Mouse (Mus musculus) layer of hippocampus, adult 2 months (tissue): ENCODE data around the gene Gm13088. TPM values are rescaled to one million over a fixed set of nuclear protein-coding genes. Genes with fewer than 3 reads are reported as not detected.
"Not testable (repeated sequence)": the region's sequence is repeated elsewhere in the genome, so short reads cannot be mapped to it uniquely, and the experiment has no call there.

Experiments
- DNase-seq, 2 experiments: peaks; one replicate each; pipeline ENCODE4 v3.0.0; 2022; ENCODE audit warnings: low spot score in 2 of 2
- H3K27ac ChIP-seq: fragments of 200-600 bp; 2 replicates; pipeline ENCODE4 v1.8.1; 2022
- H3K4me3 ChIP-seq: fragments of 200-600 bp; 2 replicates; pipeline ENCODE4 v1.8.1; 2022; ENCODE audit warnings: mild to moderate bottlenecking
- CTCF ChIP-seq: fragments of 200-600 bp; conservative IDR thresholded peaks from 2 replicates; pipeline ENCODE4 v1.8.1; 2022; ENCODE audit warnings: antibody characterized with exemption, mild to moderate bottlenecking, moderate library complexity
- long read RNA-seq, 2 experiments: library from polyadenylated mRNA; stranded (forward); transcript quantifications; one replicate each; pipeline ENCODE4 v2.0.0; 2021; ENCODE audit warnings: borderline mapping rate in 2 of 2
- total RNA-seq, 2 experiments: library from RNA; stranded (reverse); gene quantifications; 2 replicates each; pipeline ENCODE4 v1.2.3; 2021

Gene Gm13088
- total RNA-seq: not detected
- long read RNA-seq, experiment 1: 0 reads
- long read RNA-seq, experiment 2: 0 reads

GRCm38 (mm10) chr4:143657146-143657545 lies at the start of gene Gm13088:
Gene Gm13088 (minus strand): TSS chr4:143657246.
- H3K4me3 ChIP-seq, DNase-seq, H3K27ac ChIP-seq: not testable (repeated sequence)

- Histone ChIP-seq H3K27ac (no peak within 1 kb of the TSS), H3K4me3 (no peak within 1 kb of the TSS)
- TF ChIP-seq CTCF: no peak
- no peak for DNase-seq
Measured at GRCm38 (mm10) chr4:143702611-143703010, 45.6 kb upstream of the Gm13088 start, which contains the start of gene Gm13089. Gene Gm13089 (minus strand): TSS chr4:143702711.

GRCm38 (mm10) chr4:143618101-143618500 lies 38.9 kb downstream of the Gm13088 start:
- H3K27ac ChIP-seq, H3K4me3 ChIP-seq, DNase-seq: not testable (repeated sequence)

- H3K27ac ChIP-seq, H3K4me3 ChIP-seq, DNase-seq: not testable (repeated sequence)
Measured at GRCm38 (mm10) chr4:143614703-143615102, 42.3 kb downstream of the Gm13088 start, which contains the start of gene Gm13083. Gene Gm13083 (plus strand): TSS chr4:143615003.

GRCm38 (mm10) chr4:143611927-143612326 lies 45.1 kb downstream of the Gm13088 start:
- not testable (repeated sequence) for H3K4me3 ChIP-seq, H3K27ac ChIP-seq, DNase-seq

Other genes starting within 250 kb of the Gm13088 start
- gene Pramef8, start 244.8 kb downstream of the Gm13088 start, total RNA-seq: 10 to 100 TPM; 14.1 to 14.4 TPM
- gene Oog4, start 206.9 kb downstream of the Gm13088 start, total RNA-seq: not detected
- gene Gm13043, start 145.9 kb downstream of the Gm13088 start, total RNA-seq: not detected
- gene Gm13040, start 121.3 kb downstream of the Gm13088 start, total RNA-seq: not detected
- gene BC080695, start 105.5 kb downstream of the Gm13088 start, total RNA-seq: not detected
- not detected for gene Gm13057, start 105.5 kb downstream of the Gm13088 start, total RNA-seq
- gene Gm13083, start 42.2 kb downstream of the Gm13088 start, total RNA-seq: not detected
- not detected for gene Gm13089, start 45.5 kb upstream of the Gm13088 start, total RNA-seq
- not detected for gene Gm13078, start 62.2 kb upstream of the Gm13088 start, total RNA-seq
- not detected for gene Gm13023, start 132.1 kb upstream of the Gm13088 start, total RNA-seq
- not detected for gene Gm13084, start 158.8 kb upstream of the Gm13088 start, total RNA-seq
- gene Gm13103, start 189.3 kb upstream of the Gm13088 start, total RNA-seq: not detected
- not detected for gene Pramef6, start 243.1 kb upstream of the Gm13088 start, total RNA-seq